Mouse (Mus musculus) 3134 (cell line): ENCODE data around the gene Itpr2.
"Not testable (repeated sequence)": the region's sequence is repeated elsewhere in the genome, so short reads cannot be mapped to it uniquely, and the experiment has no call there.

Source experiments
- DNase-seq: peaks from one replicate; pipeline ENCODE4 v3.0.0-alpha.2; 2011; ENCODE audit warnings: low spot score; ENCODE audit not compliant: insufficient read length; ENCODE audit errors: extremely low read depth

The Itpr2 gene

DNA sequence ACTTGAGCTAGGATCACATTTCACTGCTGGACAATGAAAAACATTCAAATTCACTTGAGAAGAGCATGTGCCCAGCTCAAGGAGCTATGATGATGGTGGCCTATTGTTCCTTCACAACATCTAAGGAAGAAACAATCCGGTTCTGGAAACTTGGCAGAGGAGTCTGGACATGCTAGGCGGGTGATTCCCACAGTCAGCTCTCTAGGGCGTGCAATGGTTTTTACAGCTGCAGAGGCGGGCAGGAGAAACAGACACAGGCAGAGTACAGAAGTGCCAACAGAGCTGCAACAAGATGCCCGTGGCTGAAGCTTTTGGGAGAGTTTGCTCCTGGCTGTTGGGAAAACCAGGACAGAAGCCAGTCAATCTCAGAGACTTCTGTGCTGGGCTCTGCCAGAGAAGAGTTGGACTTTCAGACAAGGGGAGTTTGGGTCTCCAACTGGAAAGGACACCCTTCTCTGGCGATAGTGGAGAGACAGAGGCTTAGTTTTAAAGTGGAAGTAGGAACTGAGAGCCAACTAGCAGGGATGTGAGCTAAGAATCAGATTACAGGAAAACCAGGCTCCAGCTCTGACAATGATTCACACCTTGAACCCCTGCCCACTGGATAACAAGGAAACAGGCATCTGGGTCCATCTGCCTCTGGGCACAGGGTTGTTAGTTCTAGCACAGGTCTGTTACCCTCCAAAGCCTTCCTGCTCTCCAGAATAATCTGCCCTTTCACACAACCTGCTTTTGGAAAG is 28.6 kb downstream of the Itpr2 start:
- peak; percentile 71 for DNase-seq

- no peak for DNase-seq
Measured at GRCm38 (mm10) chr6:146470378-146470777, 31.6 kb downstream of the Itpr2 start.

DNA sequence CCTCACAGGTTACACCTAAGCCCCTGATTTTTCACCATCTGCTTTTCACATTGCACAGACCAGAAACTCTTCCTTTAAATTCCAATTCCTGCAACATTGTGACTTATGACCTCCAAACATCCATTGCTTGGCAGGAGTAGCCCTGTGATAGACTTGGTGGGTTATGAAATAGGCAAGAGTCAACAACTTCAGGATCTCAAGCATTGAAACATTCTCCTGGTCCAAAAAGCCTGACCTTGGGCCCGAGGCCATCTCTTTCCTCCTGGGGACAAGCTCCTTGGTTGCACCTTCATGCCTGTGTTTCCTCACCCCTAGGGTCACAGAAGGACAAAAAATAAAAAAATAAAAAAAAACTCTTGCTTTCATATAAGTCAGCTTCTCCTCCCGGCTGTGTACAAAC is 32.1 kb downstream of the Itpr2 start:
- DNase-seq, result no peak

- DNase-seq, result no peak
Measured at GRCm38 (mm10) chr6:146468361-146468760, 33.7 kb downstream of the Itpr2 start.

- not testable (repeated sequence) for DNase-seq
Measured at GRCm38 (mm10) chr6:146464645-146465042, 37.4 kb downstream of the Itpr2 start.

DNA sequence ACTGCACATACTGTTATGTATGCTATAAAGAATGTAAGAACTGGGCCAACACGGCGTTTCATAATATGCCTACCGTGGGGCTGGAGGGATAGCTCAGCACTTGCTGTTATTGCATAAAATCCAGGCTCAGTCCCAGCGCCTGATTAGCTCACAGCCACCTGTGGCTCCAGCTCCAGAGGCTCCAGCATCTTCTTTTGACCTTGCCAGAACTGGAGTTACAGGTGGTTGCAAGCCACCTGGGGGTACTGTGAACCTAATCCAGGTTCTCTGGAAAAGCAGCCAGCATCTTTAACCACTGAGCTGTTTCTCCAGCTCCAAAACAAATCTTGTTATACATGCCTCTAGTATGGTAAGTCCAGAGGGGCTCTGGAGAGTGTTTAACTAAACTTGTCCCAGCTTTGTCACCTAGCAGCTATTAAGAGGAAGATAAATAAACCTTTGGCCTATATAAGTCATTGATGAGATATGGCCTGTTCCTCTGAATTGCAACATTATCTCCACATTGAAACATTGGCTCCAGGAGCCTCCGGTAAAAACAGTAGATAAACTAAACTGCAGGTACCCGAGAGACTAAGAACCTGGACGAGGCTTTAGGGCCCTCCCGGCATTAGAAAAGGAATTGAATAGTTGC is 37.9 kb downstream of the Itpr2 start:
- no peak for DNase-seq

DNA sequence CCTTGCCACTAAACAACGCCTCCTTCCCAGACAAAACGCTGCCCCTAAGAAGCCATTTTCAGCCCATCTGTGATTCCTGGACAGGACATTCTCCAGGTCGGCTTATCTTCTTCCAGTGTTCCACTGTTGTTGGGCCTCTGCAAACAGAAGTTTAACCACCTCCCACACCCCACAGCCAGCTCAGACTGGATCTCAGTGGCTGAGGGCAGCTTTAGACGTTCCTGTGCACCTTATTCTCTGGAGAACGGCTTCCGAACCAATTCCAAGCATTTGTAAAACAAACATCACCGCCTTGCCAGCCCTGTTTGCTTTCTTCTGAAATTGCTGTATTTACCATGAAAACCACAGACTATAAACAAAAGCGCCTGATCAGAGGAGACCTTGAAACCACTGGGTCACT is 41.1 kb downstream of the Itpr2 start:
- DNase-seq, result no peak

- DNase-seq, result no peak
Measured at GRCm38 (mm10) chr6:146458436-146458835, 43.6 kb downstream of the Itpr2 start.

GRCm38 (mm10) chr6:146456741-146457140 is 45.3 kb downstream of the Itpr2 start:
- DNase-seq, result no peak

DNA sequence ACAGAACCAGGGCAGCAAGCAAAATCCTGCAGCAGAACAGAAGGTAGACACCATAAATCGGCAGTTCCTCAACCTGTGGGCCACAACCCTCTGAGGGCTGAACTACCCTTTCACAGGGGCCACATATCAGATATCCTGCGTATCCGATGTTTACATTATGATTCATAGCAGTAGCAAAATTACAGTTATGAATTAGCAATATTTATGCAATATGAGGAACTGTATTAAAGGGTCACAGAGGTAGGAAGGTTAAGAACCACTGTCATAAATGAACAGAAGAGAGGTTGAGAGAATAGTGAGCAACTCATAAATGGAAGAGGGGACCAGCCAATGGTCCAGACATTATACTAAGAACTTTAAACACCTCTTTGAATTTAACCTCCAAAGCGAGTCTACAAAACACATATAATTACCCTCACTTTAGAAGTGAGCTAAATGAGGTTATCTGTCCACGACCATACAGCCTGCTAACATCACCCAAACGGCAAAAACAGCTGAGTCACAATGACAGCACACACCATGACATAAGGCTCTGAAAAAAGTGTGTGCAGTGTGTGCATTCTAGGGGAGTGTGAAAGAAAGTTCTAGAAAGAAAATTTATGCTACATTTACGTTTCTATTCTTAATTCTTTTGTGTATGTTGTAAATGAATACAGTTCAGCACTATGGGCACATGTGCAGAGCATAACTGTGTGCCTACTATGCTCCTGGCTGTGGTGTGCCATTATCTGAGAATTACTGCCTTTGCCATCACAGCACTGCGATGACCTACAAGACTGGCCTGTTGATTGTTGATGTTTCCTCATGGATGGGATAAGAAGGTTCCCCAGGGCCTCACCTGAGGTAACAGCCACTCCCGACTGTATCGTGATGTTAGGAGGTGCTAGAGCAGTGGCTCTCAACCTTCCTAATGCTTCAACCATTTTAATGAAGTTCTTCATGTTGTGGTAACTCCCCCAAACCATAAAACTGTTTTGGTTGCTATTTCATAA is 47.2 kb downstream of the Itpr2 start:
- DNase-seq, result no peak

DNA sequence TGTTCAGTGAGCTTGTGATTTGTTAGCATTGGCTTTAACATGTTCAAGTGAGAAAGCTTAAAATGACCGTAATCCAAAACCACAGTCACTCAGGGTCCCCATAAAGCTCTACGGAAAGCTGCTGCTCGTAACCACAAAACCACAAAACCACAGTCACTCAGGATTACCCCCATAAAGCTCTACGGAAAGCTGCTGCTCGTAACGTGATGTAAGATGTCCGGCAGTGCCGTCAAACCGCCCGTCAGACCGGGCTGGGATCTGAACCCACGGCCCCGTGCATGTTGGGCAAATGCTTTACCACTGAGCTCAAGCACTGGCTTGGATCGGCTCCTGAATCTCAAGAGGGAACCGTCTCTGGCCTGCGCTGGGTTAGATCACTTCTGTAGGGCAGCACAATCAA is 49.5 kb downstream of the Itpr2 start:
- no peak for DNase-seq

GRCm38 (mm10) chr6:146446032-146446704 is 55.9 kb downstream of the Itpr2 start:
- DNase-seq, result no peak

DNA sequence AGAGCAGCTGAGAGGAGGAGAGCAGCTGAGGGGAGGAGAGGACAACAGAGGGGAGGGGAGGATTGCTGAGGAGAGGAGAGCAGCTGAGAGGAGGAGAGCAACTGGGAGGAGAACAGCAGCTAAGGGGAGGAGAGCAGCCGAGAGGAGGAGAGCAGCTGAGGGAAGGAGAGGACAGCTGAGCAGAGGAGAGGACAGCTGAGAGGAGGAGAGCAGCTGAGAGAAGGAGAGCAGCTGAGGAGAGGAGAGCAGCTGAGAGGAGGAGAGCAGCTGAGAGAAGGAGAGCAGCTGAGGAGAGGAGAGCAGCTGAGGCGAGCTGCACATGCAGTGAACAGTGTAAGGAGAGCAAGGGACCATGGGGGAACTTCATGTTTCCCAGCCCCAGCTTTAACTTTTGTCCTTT is 62.2 kb downstream of the Itpr2 start:
- no peak for DNase-seq

DNA sequence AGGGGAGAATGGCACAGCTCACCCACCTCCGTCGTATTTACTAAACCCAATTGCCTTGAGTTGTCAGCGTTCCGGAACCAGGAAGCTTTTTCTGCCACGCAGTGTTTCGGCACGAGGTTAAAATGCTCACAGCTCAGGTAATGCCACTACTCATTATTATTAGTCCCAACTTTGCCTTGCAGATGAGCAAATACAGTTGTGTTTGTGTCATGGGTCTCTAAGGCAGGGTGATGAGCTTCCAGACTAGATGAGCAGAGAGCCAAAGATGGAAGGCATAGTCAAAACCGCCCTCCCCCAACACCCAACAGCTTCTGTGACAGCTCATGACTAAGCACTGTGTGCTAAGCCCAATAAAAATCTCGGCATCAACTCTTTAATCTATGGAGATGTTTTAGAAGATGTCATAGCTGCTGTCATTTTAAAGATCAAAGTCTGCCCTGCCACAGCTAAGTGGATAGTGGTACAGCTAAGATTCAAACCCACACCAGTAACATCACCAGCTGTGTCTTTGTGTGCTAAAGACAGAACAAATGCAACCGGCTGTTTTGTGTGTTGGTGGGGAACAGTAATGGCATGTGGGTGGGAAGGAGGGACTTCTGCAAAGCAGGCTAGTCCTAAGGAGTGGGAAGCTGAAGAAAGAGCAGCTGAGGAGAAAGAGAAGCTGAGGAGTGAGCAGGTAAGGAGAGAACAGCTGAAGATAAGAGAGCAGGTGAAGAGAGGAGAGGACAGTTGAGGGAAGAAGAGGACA is 62.8 kb downstream of the Itpr2 start:
- no peak for DNase-seq

DNA sequence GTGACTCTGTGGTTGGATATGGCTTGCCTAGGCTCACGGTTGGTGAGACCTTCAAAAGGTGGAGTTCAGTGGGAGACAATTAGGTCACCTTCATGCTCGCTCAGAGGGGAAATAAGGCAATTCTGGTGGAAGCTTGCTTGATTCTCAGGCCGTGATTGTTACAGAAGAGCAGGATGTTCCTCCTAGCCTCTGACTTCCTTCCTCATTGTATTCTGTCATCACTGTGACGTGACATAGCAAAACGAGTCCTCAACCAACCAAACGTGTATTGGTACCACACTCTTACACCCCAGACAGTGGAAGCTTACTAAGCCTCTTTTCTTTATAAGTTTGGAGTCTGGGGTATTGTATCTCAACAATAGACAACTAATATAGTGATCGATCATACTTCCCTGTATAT is 64.0 kb downstream of the Itpr2 start:
- no peak for DNase-seq

GRCm38 (mm10) chr6:146436916-146437496 is 65.0 kb downstream of the Itpr2 start:
- DNase-seq, result no peak

DNA sequence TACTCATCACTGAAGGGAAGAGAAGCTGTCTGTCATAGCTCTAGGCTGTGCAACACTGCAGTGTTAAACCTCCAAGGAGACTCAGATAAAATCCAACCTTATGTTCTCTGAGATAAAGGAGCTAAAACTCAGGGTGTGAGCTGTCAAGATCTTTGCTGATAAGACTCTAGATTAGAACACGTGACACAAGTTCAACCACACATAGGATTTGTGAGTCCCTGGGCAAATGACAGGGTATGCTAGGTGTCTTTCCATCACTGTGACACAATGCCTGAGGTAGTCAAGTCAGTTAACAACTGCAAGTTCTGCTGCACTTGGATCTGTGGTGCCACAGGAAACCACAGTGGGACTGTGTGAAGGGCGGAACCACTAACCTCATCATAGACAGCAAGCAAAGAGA is 67.8 kb downstream of the Itpr2 start:
- no peak for DNase-seq

DNA sequence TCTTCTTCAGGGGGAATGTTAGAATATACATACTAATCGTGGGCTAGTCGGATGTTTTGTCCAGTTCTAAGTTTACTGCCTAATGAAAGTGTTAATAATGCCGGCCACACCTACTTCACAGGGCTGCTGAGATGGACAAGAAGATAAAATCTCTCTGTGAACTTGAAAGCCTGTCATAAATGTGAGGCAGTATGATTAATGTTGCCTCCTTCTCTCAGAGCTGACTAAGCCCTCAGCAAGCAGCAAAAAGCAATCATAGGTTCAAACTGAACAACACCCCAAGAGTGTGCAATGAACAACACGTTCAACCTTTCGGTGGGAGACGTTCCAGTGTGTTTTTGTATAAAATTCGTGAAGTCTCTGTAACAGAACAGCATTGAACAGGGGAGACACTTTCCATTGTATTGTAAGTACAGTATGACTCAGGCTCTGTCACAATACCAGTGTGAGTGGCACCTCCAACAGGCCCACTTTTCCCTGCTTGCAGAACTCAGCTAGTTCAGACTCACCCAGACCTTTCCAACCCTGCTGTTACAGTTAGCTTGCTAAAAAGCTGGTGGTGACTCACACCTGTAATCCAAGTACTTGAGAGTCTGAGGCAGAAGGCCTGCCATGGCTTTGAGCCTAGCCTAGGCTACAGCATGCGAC is 69.7 kb downstream of the Itpr2 start:
- peak; percentile 73 for DNase-seq

- peak; percentile 77 for DNase-seq
Measured at GRCm38 (mm10) chr6:146431777-146432176, 70.2 kb downstream of the Itpr2 start.
